Mouse (Mus musculus) ES-Bruce4 (cell line): ENCODE measurements at regions not wholly inside any gene's neighbourhood (a gene's known extent, or its start where the extent isn't known, plus 50 kb on each side); places are given as distances from the start of the nearest gene placed in this dataset.

Experiments
- CTCF ChIP-seq: IDR thresholded peaks from one replicate; pipeline ENCODE4 v1.8.1; 2011; ENCODE audit warnings: low read depth, low read length
- EP300 ChIP-seq: IDR thresholded peaks from 2 replicates; pipeline ENCODE4 v1.6.1; 2011; ENCODE audit warnings: low read depth, low read length; ENCODE audit not compliant: insufficient read depth
- POLR2A ChIP-seq: IDR thresholded peaks from one replicate; pipeline ENCODE4 v1.8.1; 2011; ENCODE audit warnings: low read length; ENCODE audit not compliant: insufficient read depth

- TF ChIP-seq POLR2A: no peak
- no peak for TF ChIP-seq CTCF
- TF ChIP-seq EP300: no peak
Measured at GRCm38 (mm10) chr1:114860983-114861382, 823.6 kb upstream of the Cntnap5a start.
